Mouse (Mus musculus): ENCODE measurements around the gene Prr7. TPM values are rescaled to one million over a fixed set of nuclear protein-coding genes. Genes with fewer than 3 reads are reported as not detected.

The Prr7 gene
- polyA plus RNA-seq, 1 experiment from 2014 or later: 1.6 TPM

GRCm38 (mm10) chr13:55483593-55483992 is 19.5 kb downstream of the Prr7 start:
- no peaks in the 10 kb centered on the region for H3K27me3 ChIP-seq
- H3K4me3 ChIP-seq: peak overlapping the region; percentile 99
- peak overlapping the region; percentile 98 for H3K4me2 ChIP-seq
- peaks cover 52% of the 10 kb centered on the region for H3K36me3 ChIP-seq (ENCODE audit: poor library complexity, severe bottlenecking)
- H3K9me3 ChIP-seq (replicated peaks): no peaks in the 10 kb centered on the region
- H3K4me1 ChIP-seq: peaks cover 56% of the 10 kb centered on the region
- H3K27ac ChIP-seq: peak overlapping the region; percentile 99
- peak overlapping the region; percentile 100 for H3K9ac ChIP-seq
- peak; percentile 84 for ATAC-seq
- 4% methylated on average over 15 of the region's 15 CpGs for WGBS

- 7% methylated on average over 7 of the region's 7 CpGs for WGBS
- no peak for ATAC-seq
- H3K27me3 ChIP-seq: no peaks in the 10 kb centered on the region
Measured at GRCm38 (mm10) chr13:55484520-55485088, 20.5 kb downstream of the Prr7 start.

GRCm38 (mm10) chr13:55486029-55486794 is 22.1 kb downstream of the Prr7 start:
- 35% methylated on average over 14 of the region's 14 CpGs for WGBS
- H3K27ac ChIP-seq: peak overlapping the region; percentile 99
- no peak for ATAC-seq

More at GRCm38 (mm10) chr13:55484520-55485088, 20.5 kb downstream of the Prr7 start:
- peak overlapping the region; percentile 99 for H3K27ac ChIP-seq
- peak overlapping the region; percentile 98 for H3K4me2 ChIP-seq
- peak overlapping the region; percentile 99 for H3K4me3 ChIP-seq
- H3K36me3 ChIP-seq (ENCODE audit: poor library complexity, severe bottlenecking): peaks cover 42% of the 10 kb centered on the region
- peaks cover 56% of the 10 kb centered on the region for H3K4me1 ChIP-seq
- peak overlapping the region; percentile 100 for H3K9ac ChIP-seq
- no peaks in the 10 kb centered on the region for H3K9me3 ChIP-seq (replicated peaks)

GRCm38 (mm10) chr13:55486916-55487577 is 23.0 kb downstream of the Prr7 start:
- H3K9ac ChIP-seq: peak overlapping the region; percentile 100
- 1% methylated on average over 29 of the region's 29 CpGs for WGBS
- no peaks in the 10 kb centered on the region for H3K27me3 ChIP-seq
- H3K9me3 ChIP-seq (replicated peaks): no peaks in the 10 kb centered on the region
- peaks cover 18% of the 10 kb centered on the region for H3K36me3 ChIP-seq (ENCODE audit: poor library complexity, severe bottlenecking)
- peak overlapping the region; percentile 99 for H3K27ac ChIP-seq
- peak overlapping the region; percentile 98 for H3K4me2 ChIP-seq
- peak overlapping the region; percentile 99 for H3K4me3 ChIP-seq
- peaks cover 50% of the 10 kb centered on the region for H3K4me1 ChIP-seq
- peak; percentile 43 for ATAC-seq

More at GRCm38 (mm10) chr13:55486029-55486794, 22.1 kb downstream of the Prr7 start:
- Histone ChIP-seq H3K27me3 (no peaks in the 10 kb centered on the region), H3K9ac (peak overlapping the region; percentile 100), H3K4me3 (peak overlapping the region; percentile 99), H3K4me1 (peaks cover 56% of the 10 kb centered on the region), H3K9me3 (replicated peaks) (no peaks in the 10 kb centered on the region), H3K4me2 (peak overlapping the region; percentile 98), H3K36me3 (ENCODE audit: poor library complexity, severe bottlenecking) (peaks cover 26% of the 10 kb centered on the region)

- Histone ChIP-seq H3K27ac (peak within 1 kb of the TSS; percentile 99), H3K4me1 (peaks cover 42% of the 10 kb centered on the region), H3K9ac (peak within 1 kb of the TSS; percentile 100), H3K4me2 (peak within 1 kb of the TSS; percentile 98), H3K27me3 (no peaks in the 10 kb centered on the region), H3K4me3 (peak within 1 kb of the TSS; percentile 99), H3K9me3 (replicated peaks) (no peaks in the 10 kb centered on the region), H3K36me3 (ENCODE audit: poor library complexity, severe bottlenecking) (peaks cover 10% of the 10 kb centered on the region)
- WGBS: under 1% methylated on average over 37 of the region's 83 CpGs
- peak; percentile 75 for ATAC-seq
Measured at GRCm38 (mm10) chr13:55487578-55488498, 23.8 kb downstream of the Prr7 start, which contains the start of gene Dbn1. TSS of gene Dbn1 (minus strand) at chr13:55488111.

- H3K27me3 ChIP-seq: no peaks in the 10 kb centered on the region
- 0 out of 2 replicates have a peak overlapping the region, but pooled peaks have one; percentile 74 for H3K27ac ChIP-seq
- WGBS: 15% methylated on average over 2 of the region's 2 CpGs
- no peak overlapping the region for H3K9ac ChIP-seq
- no peaks in the 10 kb centered on the region for H3K9me3 ChIP-seq (replicated peaks)
- no peak overlapping the region for H3K4me2 ChIP-seq
- ATAC-seq: 0 out of 2 replicates have a peak, but pooled peaks have one; percentile 36
- peaks cover 15% of the 10 kb centered on the region; the same call in 1 of the 2 replicates for H3K36me3 ChIP-seq (ENCODE audit: poor library complexity, severe bottlenecking)
- H3K4me1 ChIP-seq: peaks cover 35% of the 10 kb centered on the region
- H3K4me3 ChIP-seq: no peak overlapping the region
Measured at GRCm38 (mm10) chr13:55494257-55494656, 30.2 kb downstream of the Prr7 start.

GRCm38 (mm10) chr13:55494883-55495621 is 31.0 kb downstream of the Prr7 start:
- WGBS: 13% methylated on average over 18 of the region's 18 CpGs

GRCm38 (mm10) chr13:55495702-55496101 is 31.6 kb downstream of the Prr7 start:
- H3K4me1 ChIP-seq: peaks cover 35% of the 10 kb centered on the region
- no peaks in the 10 kb centered on the region for H3K27me3 ChIP-seq
- peak overlapping the region; percentile 24 for H3K4me2 ChIP-seq
- ATAC-seq: peak; percentile 36
- H3K4me3 ChIP-seq: no peak overlapping the region
- no peaks in the 10 kb centered on the region for H3K9me3 ChIP-seq (replicated peaks)
- H3K9ac ChIP-seq: peak overlapping the region; percentile 17; the same call in 1 of the 2 replicates
- peaks cover 20% of the 10 kb centered on the region; the same call in 1 of the 2 replicates for H3K36me3 ChIP-seq (ENCODE audit: poor library complexity, severe bottlenecking)
- 11% methylated on average over 4 of the region's 4 CpGs for WGBS
- H3K27ac ChIP-seq: peak overlapping the region; percentile 74

More at GRCm38 (mm10) chr13:55494883-55495621, 31.0 kb downstream of the Prr7 start:
- ATAC-seq: peak; percentile 66
- Histone ChIP-seq H3K4me2 (peak overlapping the region; percentile 34), H3K36me3 (ENCODE audit: poor library complexity, severe bottlenecking) (peaks cover 15% of the 10 kb centered on the region; the same call in 1 of the 2 replicates), H3K27ac (peak overlapping the region; percentile 74), H3K9ac (peak overlapping the region; percentile 43; the same call in 1 of the 2 replicates), H3K9me3 (replicated peaks) (no peaks in the 10 kb centered on the region), H3K4me3 (no peak overlapping the region), H3K27me3 (no peaks in the 10 kb centered on the region), H3K4me1 (peaks cover 35% of the 10 kb centered on the region)

- no peak overlapping the region for H3K4me3 ChIP-seq
- ATAC-seq: no peak
- no peak overlapping the region for H3K4me2 ChIP-seq
- H3K9me3 ChIP-seq (replicated peaks): no peaks in the 10 kb centered on the region
- peaks cover 26% of the 10 kb centered on the region; the same call in 1 of the 2 replicates for H3K36me3 ChIP-seq (ENCODE audit: poor library complexity, severe bottlenecking)
- peak overlapping the region; percentile 17; the same call in 1 of the 2 replicates for H3K9ac ChIP-seq
- 93% methylated on average over 6 of the region's 6 CpGs for WGBS
- no peaks in the 10 kb centered on the region for H3K27me3 ChIP-seq
- peak overlapping the region; percentile 74; the same call in 1 of the 2 replicates for H3K27ac ChIP-seq
- H3K4me1 ChIP-seq: peaks cover 35% of the 10 kb centered on the region
Measured at GRCm38 (mm10) chr13:55496661-55497060, 32.6 kb downstream of the Prr7 start.

GRCm38 (mm10) chr13:55498906-55499305 is 34.8 kb downstream of the Prr7 start:
- H3K9me3 ChIP-seq (replicated peaks): no peaks in the 10 kb centered on the region
- WGBS: 43% methylated on average over 11 of the region's 11 CpGs
- no peak for ATAC-seq
- H3K4me2 ChIP-seq: no peak overlapping the region
- H3K4me1 ChIP-seq: peaks cover 35% of the 10 kb centered on the region
- 0 out of 2 replicates have a peak overlapping the region, but pooled peaks have one; percentile 0 for H3K9ac ChIP-seq
- peaks cover 46% of the 10 kb centered on the region for H3K36me3 ChIP-seq (ENCODE audit: poor library complexity, severe bottlenecking)
- H3K4me3 ChIP-seq: no peak overlapping the region
- no peak overlapping the region for H3K27ac ChIP-seq
- H3K27me3 ChIP-seq: no peaks in the 10 kb centered on the region

Measured in forebrain, embryonic 13.5 days (tissue).